Mouse (Mus musculus) thymus, adult 18-20 months (tissue): ENCODE results near the gene Abhd12b.

Source experiments
- DNase-seq, 2 experiments: peaks; one replicate each; pipeline ENCODE4 v3.0.0; 2022; ENCODE audit warnings: mixed read lengths in 2 of 2

Abhd12b gene

GRCm38 (mm10) chr12:70153842-70154241 lies at the start of gene Abhd12b:
Gene Abhd12b (plus strand): TSS chr12:70154142.
- DNase-seq, result no peak

GRCm38 (mm10) chr12:70104199-70104598 lies 49.7 kb upstream of the Abhd12b start:
- no peak for DNase-seq

GRCm38 (mm10) chr12:70104776-70105420 lies 49.0 kb upstream of the Abhd12b start:
- peak in 1 of 2 experiments; percentile 39 for DNase-seq

- no peak for DNase-seq
Observed at GRCm38 (mm10) chr12:70105885-70106284, 48.1 kb upstream of the Abhd12b start.

GRCm38 (mm10) chr12:70106508-70106907 lies 47.4 kb upstream of the Abhd12b start:
- no peak for DNase-seq

GRCm38 (mm10) chr12:70108104-70108503 lies 45.8 kb upstream of the Abhd12b start:
- no peak for DNase-seq

GRCm38 (mm10) chr12:70109921-70110320 lies 44.0 kb upstream of the Abhd12b start:
- no peak for DNase-seq

GRCm38 (mm10) chr12:70110375-70111116 lies 43.4 kb upstream of the Abhd12b start:
- no peak for DNase-seq

- DNase-seq, result peak in 1 of 2 experiments; percentile 26
Observed at GRCm38 (mm10) chr12:70111117-70111366, 42.9 kb upstream of the Abhd12b start.

GRCm38 (mm10) chr12:70111367-70112089 lies 42.4 kb upstream of the Abhd12b start:
- peak; percentile 53 to 58 for DNase-seq

- DNase-seq, result no peak
Observed at GRCm38 (mm10) chr12:70112090-70112383, 41.9 kb upstream of the Abhd12b start.

- DNase-seq, result no peak
Observed at GRCm38 (mm10) chr12:70113351-70113750, 40.6 kb upstream of the Abhd12b start, which contains the start of gene Nin. Gene Nin (minus strand): TSS chr12:70113717.

GRCm38 (mm10) chr12:70117146-70117545 lies 36.8 kb upstream of the Abhd12b start:
- DNase-seq, result no peak

GRCm38 (mm10) chr12:70118721-70119345 lies 35.1 kb upstream of the Abhd12b start:
- DNase-seq, result no peak

- DNase-seq, result no peak
Observed at GRCm38 (mm10) chr12:70119552-70119951, 34.4 kb upstream of the Abhd12b start.

- no peak for DNase-seq
Observed at GRCm38 (mm10) chr12:70126626-70127025, 27.3 kb upstream of the Abhd12b start.

- no peak for DNase-seq
Observed at GRCm38 (mm10) chr12:70129105-70129504, 24.8 kb upstream of the Abhd12b start.

GRCm38 (mm10) chr12:70131042-70131675 lies 22.8 kb upstream of the Abhd12b start:
- no peak for DNase-seq

- DNase-seq, result no peak
Observed at GRCm38 (mm10) chr12:70134627-70135235, 19.2 kb upstream of the Abhd12b start.

GRCm38 (mm10) chr12:70136185-70136756 lies 17.7 kb upstream of the Abhd12b start:
- DNase-seq, result peak in 1 of 2 experiments; percentile 63

- DNase-seq, result no peak
Observed at GRCm38 (mm10) chr12:70137095-70137494, 16.8 kb upstream of the Abhd12b start.

- no peak for DNase-seq
Observed at GRCm38 (mm10) chr12:70137626-70138025, 16.3 kb upstream of the Abhd12b start.
